Comparison of ENCODE assay signal across 28 mouse cellular contexts in the genomic region with DNA sequence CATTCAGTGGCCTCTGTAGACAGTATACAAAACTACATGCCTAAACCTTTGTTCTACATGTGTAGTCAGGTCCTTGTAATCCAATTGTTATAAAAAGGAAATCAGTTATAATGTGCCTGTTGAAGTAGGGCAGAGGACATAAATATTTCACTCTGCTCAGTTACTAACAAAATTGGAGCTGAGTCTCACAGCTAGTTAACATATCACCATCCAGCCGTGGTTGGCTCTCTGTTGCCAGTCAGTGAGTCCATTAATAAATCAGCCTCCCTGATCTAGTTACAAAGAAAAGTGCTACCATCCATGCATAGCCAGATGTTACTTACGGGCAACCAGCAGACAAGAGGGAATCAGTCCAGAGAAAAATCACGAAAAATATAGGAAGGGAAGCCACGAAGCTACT.
A peak's percentile ranks its signal among the peaks of the same experiment; 100 is the strongest.
DNase-seq lines count a peak whose midpoint lies in the region; ATAC-seq and TF ChIP-seq lines count a peak whose summit lies in the region.
"Had no signal": no experiment of that assay in that cellular context is flagged by ENCODE, and none has a peak within 500 bp of the region (broad histone marks: within the 10 kb centered on the region; RNA-seq: fewer than 3 reads in every experiment).

No protein-coding gene starts in this region.

- no peaks in the 10 kb centered on the region for H3K36me3 ChIP-seq in limb, embryonic 11.5 days (ENCODE audit: control insufficient read depth, insufficient read depth, low read length)
- H3K36me3 ChIP-seq in limb, embryonic 10.5 days, result no peaks in the 10 kb centered on the region
- H3K36me3 ChIP-seq: embryonic facial prominence, embryonic 10.5 days; embryonic facial prominence, embryonic 13.5 days; forebrain, embryonic 12.5 days; forebrain, embryonic 15.5 days; heart, embryonic 10.5 days; heart, embryonic 13.5 days had no signal

- WGBS in limb, embryonic 11.5 days, result 67% methylated on average over 4 of the region's 4 CpGs
- WGBS in limb, embryonic 10.5 days, result 78% methylated on average over 4 of the region's 4 CpGs

- TF ChIP-seq CTCF in left cerebral cortex, adult 2 months (IDR thresholded peaks at IDR 0.05), result no peak

- H3K4me1 ChIP-seq in limb, embryonic 11.5 days (ENCODE audit: control insufficient read depth, insufficient read depth, low read length), result no peaks in the 10 kb centered on the region
- no peaks in the 10 kb centered on the region for H3K4me1 ChIP-seq in limb, embryonic 10.5 days
- H3K4me1 ChIP-seq: embryonic facial prominence, embryonic 10.5 days; embryonic facial prominence, embryonic 13.5 days; forebrain, embryonic 12.5 days; forebrain, embryonic 15.5 days; heart, embryonic 10.5 days had no signal

- H3K9ac ChIP-seq in limb, embryonic 11.5 days (ENCODE audit: low read length), result no peak overlapping the region
- H3K9ac ChIP-seq: embryonic facial prominence, embryonic 13.5 days; forebrain, embryonic 12.5 days; forebrain, embryonic 15.5 days; heart, embryonic 13.5 days had no signal

- no peaks in the 10 kb centered on the region for H3K27me3 ChIP-seq in limb, embryonic 11.5 days (ENCODE audit: control insufficient read depth, insufficient read depth, low read length)
- H3K27me3 ChIP-seq in limb, embryonic 10.5 days (ENCODE audit: low read depth, poor library complexity, severe bottlenecking), result no peaks in the 10 kb centered on the region
- H3K27me3 ChIP-seq: embryonic facial prominence, embryonic 13.5 days; forebrain, embryonic 12.5 days; forebrain, embryonic 15.5 days; heart, embryonic 13.5 days had no signal

- H3K4me3 ChIP-seq in limb, embryonic 11.5 days (ENCODE audit: low read depth, low read length), result no peak overlapping the region
- no peak overlapping the region for H3K4me3 ChIP-seq in limb, embryonic 10.5 days
- no peak overlapping the region for H3K4me3 ChIP-seq in left cerebral cortex, adult 2 months
- H3K4me3 ChIP-seq: embryonic facial prominence, embryonic 10.5 days; embryonic facial prominence, embryonic 13.5 days; erythroblast, embryonic 14.5 days; forebrain, embryonic 12.5 days; forebrain, embryonic 15.5 days; heart, adult 2 months; heart, embryonic 10.5 days; heart, embryonic 13.5 days had no signal

- intact Hi-C loops in left cerebral cortex, postnatal 10 days (cut with DNase I), result no loop called here
- intact Hi-C loops in left cerebral cortex, adult 2 months (cut with DNase I), result no loop called here

- peak; percentile 34 to 36 for DNase-seq in kidney, adult 8-10 months
- no peak for DNase-seq in kidney, postnatal 10 days
- DNase-seq in limb, embryonic 11.5 days (ENCODE audit: low spot score), result peak; percentile 3
- DNase-seq in limb, embryonic 10.5 days (ENCODE audit: low spot score), result no peak
- DNase-seq in kidney, postnatal 25 days, result peak; percentile 27 to 38
- DNase-seq in retina, postnatal 1 day, result peak; percentile 17
- DNase-seq in left cerebral cortex, postnatal 10 days (ENCODE audit: extremely low spot score in 1 of 2, low spot score in 2 of 2), result no peak
- DNase-seq in left cerebral cortex, adult 2 months (ENCODE audit: extremely low spot score in 1 of 2, low spot score in 2 of 2), result no peak
- DNase-seq: adrenal gland, adult 2 months; adrenal gland, postnatal 14 days; cerebellum, adult 11-12 months; cerebellum, adult 8-10 months; cerebellum, postnatal 10 days; cerebellum, postnatal 36 days; embryo, embryonic 11 days; gastrocnemius, postnatal 10 days; gastrocnemius, postnatal 36 days; heart, adult 2 months; heart, postnatal 14 days; heart, postnatal 4 days had no signal

- no peak overlapping the region for H3K27ac ChIP-seq in limb, embryonic 11.5 days (replicated peaks; ENCODE audit: low read depth, low read length)
- H3K27ac ChIP-seq in limb, embryonic 10.5 days, result no peak overlapping the region
- no peak overlapping the region for H3K27ac ChIP-seq in left cerebral cortex, adult 2 months
- H3K27ac ChIP-seq: embryonic facial prominence, embryonic 10.5 days; embryonic facial prominence, embryonic 13.5 days; forebrain, embryonic 12.5 days; forebrain, embryonic 15.5 days; heart, adult 2 months; heart, embryonic 10.5 days; heart, embryonic 13.5 days had no signal

- H3K9me3 ChIP-seq in limb, embryonic 11.5 days (ENCODE audit: control insufficient read depth, low read length), result no peaks in the 10 kb centered on the region
- H3K9me3 ChIP-seq in limb, embryonic 10.5 days (replicated peaks), result no peaks in the 10 kb centered on the region
- H3K9me3 ChIP-seq: embryonic facial prominence, embryonic 10.5 days; embryonic facial prominence, embryonic 13.5 days; forebrain, embryonic 12.5 days; forebrain, embryonic 15.5 days; heart, embryonic 10.5 days; heart, embryonic 13.5 days had no signal

- no peak for ATAC-seq in limb, embryonic 11.5 days (ENCODE audit: insufficient number of reproducible peaks, low FRiP score, low TSS enrichment, low read depth)
- ATAC-seq: CD4-positive, CD25-positive, alpha-beta regulatory T cell, adult 4 months; forebrain, embryonic 15.5 days had no signal

- no peak overlapping the region for H3K4me2 ChIP-seq in limb, embryonic 11.5 days (ENCODE audit: low read depth, severe bottlenecking)
- H3K4me2 ChIP-seq: embryonic facial prominence, embryonic 13.5 days; forebrain, embryonic 12.5 days; forebrain, embryonic 15.5 days; heart, embryonic 13.5 days had no signal

Comparison
In these comparisons a context has a peak if more than half of its experiments do, and no peak if none do; other contexts are left out.
1. DNase-seq: peak in kidney, adult 8-10 months (2 of 2), limb, embryonic 11.5 days (single experiment), kidney, postnatal 25 days (2 of 2) and retina, postnatal 1 day (single experiment); none in kidney, postnatal 10 days (single experiment), limb, embryonic 10.5 days (single experiment), left cerebral cortex, postnatal 10 days (0 of 2) and left cerebral cortex, adult 2 months (0 of 2).